Mouse (Mus musculus) neural tube, embryonic 15.5 days (tissue): Measurements from ENCODE around the gene Sctr. TPM values are rescaled to one million over a fixed set of nuclear protein-coding genes. Genes with fewer than 3 reads are reported as not detected.
A peak's percentile ranks its signal among the peaks of the same experiment; 100 is the strongest.

Experiments
- ATAC-seq: fragments of 200-750 bp; cut with Nextera tagmentation; 2 replicates; pipeline ENCODE4 v1.8.0; 2017; ENCODE audit warnings: mild to moderate bottlenecking, moderate TSS enrichment, moderate library complexity; ENCODE audit not compliant: low FRiP score
- H3K27ac ChIP-seq: fragments of 300-500 bp; sonication (generic); replicated peaks from 2 replicates; pipeline ENCODE4 v1.5.1; 2015; ENCODE audit warnings: mild to moderate bottlenecking, inconsistent platforms
- H3K27me3 ChIP-seq: fragments of 300-500 bp; sonication (generic); replicated peaks from 2 replicates; pipeline ENCODE4 v1.6.1; 2015; ENCODE audit warnings: inconsistent platforms
- H3K36me3 ChIP-seq: fragments of 300-500 bp; sonication (generic); 2 replicates; pipeline ENCODE4 v1.6.1; 2015; ENCODE audit warnings: inconsistent platforms
- H3K4me1 ChIP-seq: fragments of 300-500 bp; sonication (generic); 2 replicates; pipeline ENCODE4 v1.6.1; 2015; ENCODE audit warnings: inconsistent platforms
- H3K4me2 ChIP-seq: fragments of 300-500 bp; sonication (generic); 2 replicates; pipeline ENCODE4 v1.6.1; 2015; ENCODE audit warnings: inconsistent platforms, mild to moderate bottlenecking, moderate library complexity
- H3K4me3 ChIP-seq: fragments of 300-500 bp; sonication (generic); replicated peaks from 2 replicates; pipeline ENCODE4 v1.5.1; 2015; ENCODE audit warnings: mild to moderate bottlenecking, inconsistent platforms
- H3K9ac ChIP-seq: fragments of 300-500 bp; sonication (generic); replicated peaks from 2 replicates; pipeline ENCODE4 v1.6.1; 2015; ENCODE audit warnings: mild to moderate bottlenecking, inconsistent platforms
- H3K9me3 ChIP-seq: fragments of 300-500 bp; sonication (generic); replicated peaks from 2 replicates; pipeline ENCODE4 v1.6.1; 2016; ENCODE audit warnings: inconsistent platforms
- WGBS: fragments of 180-500 bp; shearing (Covaris S2); methylation state at CpG from one replicate; pipeline ENCODE4 v1.1.7; 2015; ENCODE audit warnings: mixed read lengths; 5-methylcytosine and 5-hydroxymethylcytosine counted together
- polyA plus RNA-seq: library from polyadenylated mRNA; unstranded; fragments of >200 nt; fragmentation: Nextera tagmentation; extraction: Ambion mirVana; gene quantifications from 2 replicates; pipeline ENCODE4 v1.2.1, GENCODE M21; 2015

The Sctr gene
- polyA plus RNA-seq = 0.84 and 0.89 TPM in 2 replicates

- peak within 1 kb of the TSS; percentile 36 for H3K4me3 ChIP-seq
- WGBS = under 1% methylated on average over 39 of the region's 39 CpGs
- peak within 1 kb of the TSS; percentile 68 for H3K4me2 ChIP-seq
- no peak within 1 kb of the TSS for H3K27ac ChIP-seq
- H3K4me1 ChIP-seq = peaks cover 18% of the 10 kb centered on the region
- H3K9ac ChIP-seq = peak within 1 kb of the TSS; percentile 44; the same call in 1 of the 2 replicates
- ATAC-seq = peak; percentile 72
- no peaks in the 10 kb centered on the region for H3K9me3 ChIP-seq
- H3K27me3 ChIP-seq = peaks cover 32% of the 10 kb centered on the region
- no peaks in the 10 kb centered on the region for H3K36me3 ChIP-seq
Measured at GRCm38 (mm10) chr1:120006844-120007790, at the start of gene Sctr. Gene Sctr, plus strand, starts transcription at chr1:120006894.

GRCm38 (mm10) chr1:119957716-119958222 lies 48.9 kb upstream of the Sctr start:
- WGBS = 71% methylated on average over 9 of the region's 9 CpGs
- no peaks in the 10 kb centered on the region for H3K4me1 ChIP-seq
- no peak overlapping the region for H3K4me2 ChIP-seq
- no peaks in the 10 kb centered on the region for H3K27me3 ChIP-seq
- no peak overlapping the region for H3K9ac ChIP-seq
- H3K9me3 ChIP-seq = no peaks in the 10 kb centered on the region
- H3K36me3 ChIP-seq = no peaks in the 10 kb centered on the region
- no peak overlapping the region for H3K27ac ChIP-seq
- no peak overlapping the region for H3K4me3 ChIP-seq
- no peak for ATAC-seq

DNA sequence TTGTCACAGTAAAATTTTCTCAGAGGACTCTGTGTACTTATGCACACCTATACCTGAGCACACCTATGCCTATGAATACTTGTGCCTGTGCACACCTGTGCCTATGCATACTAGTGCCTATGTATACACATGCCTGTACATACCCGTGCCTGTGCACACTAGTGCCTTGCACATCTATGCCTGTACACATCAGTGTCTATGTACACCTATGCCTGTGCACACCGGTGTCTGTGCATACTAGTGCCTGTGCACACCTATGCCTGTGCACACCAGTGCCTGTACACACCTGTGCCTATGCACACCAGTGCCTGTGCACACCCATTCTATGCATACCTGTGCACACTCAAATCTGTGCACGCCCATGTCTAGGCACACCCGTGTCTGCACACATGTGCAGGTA lies 47.2 kb upstream of the Sctr start:
- no peak for ATAC-seq
- Histone ChIP-seq H3K36me3 (no peaks in the 10 kb centered on the region), H3K4me2 (no peak overlapping the region), H3K27ac (no peak overlapping the region), H3K9me3 (no peaks in the 10 kb centered on the region), H3K27me3 (no peaks in the 10 kb centered on the region), H3K4me1 (no peaks in the 10 kb centered on the region), H3K4me3 (no peak overlapping the region), H3K9ac (no peak overlapping the region)
- 94% methylated on average over 4 of the region's 4 CpGs for WGBS

GRCm38 (mm10) chr1:119959920-119960319 lies 46.8 kb upstream of the Sctr start:
- no peaks in the 10 kb centered on the region for H3K36me3 ChIP-seq
- no peak overlapping the region for H3K4me3 ChIP-seq
- no peak overlapping the region for H3K9ac ChIP-seq
- no peak for ATAC-seq
- no peak overlapping the region for H3K4me2 ChIP-seq
- 68% methylated on average over 7 of the region's 7 CpGs for WGBS
- no peaks in the 10 kb centered on the region for H3K9me3 ChIP-seq
- H3K27me3 ChIP-seq = no peaks in the 10 kb centered on the region
- no peaks in the 10 kb centered on the region for H3K4me1 ChIP-seq
- no peak overlapping the region for H3K27ac ChIP-seq

- Histone ChIP-seq H3K4me2 (no peak overlapping the region), H3K36me3 (no peaks in the 10 kb centered on the region), H3K4me3 (no peak overlapping the region), H3K9me3 (no peaks in the 10 kb centered on the region), H3K27ac (no peak overlapping the region), H3K9ac (no peak overlapping the region), H3K27me3 (no peaks in the 10 kb centered on the region), H3K4me1 (no peaks in the 10 kb centered on the region)
- WGBS = 64% methylated on average over 12 of the region's 12 CpGs
- ATAC-seq = no peak
Measured at GRCm38 (mm10) chr1:119965804-119966514, 40.7 kb upstream of the Sctr start.

DNA sequence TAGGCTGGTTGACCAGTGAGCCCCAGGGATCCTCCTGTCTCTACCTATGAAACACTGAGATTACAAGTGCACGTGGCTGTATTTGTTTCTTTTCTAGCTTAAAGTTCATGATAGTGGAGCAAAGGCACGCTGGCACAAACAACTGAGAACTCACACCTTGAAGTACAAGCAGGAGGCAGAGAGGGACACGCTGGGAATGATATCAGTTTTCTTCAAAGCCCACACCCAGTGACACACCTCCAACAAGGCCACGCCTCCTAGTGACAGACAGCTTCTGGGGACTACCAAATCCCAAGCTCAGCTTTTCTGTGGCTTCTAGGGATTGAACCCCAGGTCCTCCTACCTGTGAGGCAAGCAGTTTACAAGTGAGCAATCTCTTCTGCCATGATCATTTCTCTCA lies 33.6 kb upstream of the Sctr start:
- Histone ChIP-seq H3K27ac (no peak overlapping the region), H3K4me3 (no peak overlapping the region), H3K9ac (no peak overlapping the region), H3K36me3 (no peaks in the 10 kb centered on the region), H3K4me1 (no peaks in the 10 kb centered on the region), H3K9me3 (no peaks in the 10 kb centered on the region), H3K4me2 (no peak overlapping the region), H3K27me3 (no peaks in the 10 kb centered on the region)
- WGBS = 43% methylated on average over 4 of the region's 4 CpGs
- no peak for ATAC-seq

DNA sequence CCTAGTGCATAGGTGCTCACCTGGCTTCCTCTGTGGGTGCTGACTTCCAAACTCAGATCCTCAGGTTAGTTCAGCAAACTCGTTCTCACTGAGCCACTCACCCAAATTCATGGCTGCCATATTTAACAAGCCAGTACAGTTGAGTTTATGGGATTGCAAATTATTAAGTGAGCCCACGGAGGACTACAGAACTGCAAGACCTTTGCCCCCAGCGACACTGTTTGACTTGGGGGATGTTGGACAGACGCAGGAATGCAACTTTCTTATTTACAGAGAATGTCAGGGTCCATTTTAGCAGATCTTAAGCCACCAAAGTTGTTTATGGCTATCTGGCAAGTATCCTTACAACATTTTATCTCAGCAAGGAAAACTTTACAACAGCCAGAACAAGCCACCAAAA lies 31.6 kb upstream of the Sctr start:
- no peaks in the 10 kb centered on the region for H3K4me1 ChIP-seq
- no peaks in the 10 kb centered on the region for H3K36me3 ChIP-seq
- ATAC-seq = no peak
- WGBS = 82% methylated on average over 4 of the region's 4 CpGs
- no peaks in the 10 kb centered on the region for H3K9me3 ChIP-seq
- H3K27ac ChIP-seq = no peak overlapping the region
- no peak overlapping the region for H3K4me2 ChIP-seq
- H3K4me3 ChIP-seq = no peak overlapping the region
- no peaks in the 10 kb centered on the region for H3K27me3 ChIP-seq
- H3K9ac ChIP-seq = no peak overlapping the region

- H3K4me1 ChIP-seq = no peaks in the 10 kb centered on the region
- H3K36me3 ChIP-seq = no peaks in the 10 kb centered on the region
- H3K27ac ChIP-seq = no peak overlapping the region
- H3K4me2 ChIP-seq = no peak overlapping the region
- H3K27me3 ChIP-seq = no peaks in the 10 kb centered on the region
- no peak for ATAC-seq
- no peaks in the 10 kb centered on the region for H3K9me3 ChIP-seq
- H3K9ac ChIP-seq = no peak overlapping the region
- H3K4me3 ChIP-seq = no peak overlapping the region
- 84% methylated on average over 5 of the region's 5 CpGs for WGBS
Measured at GRCm38 (mm10) chr1:119986555-119986954, 20.1 kb upstream of the Sctr start.

- Histone ChIP-seq H3K27ac (no peak within 1 kb of the TSS), H3K4me3 (peak within 1 kb of the TSS; percentile 44), H3K9me3 (no peaks in the 10 kb centered on the region), H3K4me2 (peak within 1 kb of the TSS; percentile 79), H3K27me3 (no peaks in the 10 kb centered on the region), H3K36me3 (no peaks in the 10 kb centered on the region), H3K9ac (no peak within 1 kb of the TSS), H3K4me1 (peaks cover 8% of the 10 kb centered on the region)
- 6% methylated on average over 30 of the region's 30 CpGs for WGBS
- peak; percentile 83 for ATAC-seq
Measured at GRCm38 (mm10) chr1:119996798-119997581, 9.7 kb upstream of the Sctr start, which contains the start of gene Cfap221. Gene Cfap221, minus strand, starts transcription at chr1:119997234.

GRCm38 (mm10) chr1:119997644-119998043 lies 9.1 kb upstream of the Sctr start:
- Histone ChIP-seq H3K27me3 (no peaks in the 10 kb centered on the region), H3K4me1 (peaks cover 8% of the 10 kb centered on the region), H3K9ac (no peak overlapping the region), H3K36me3 (no peaks in the 10 kb centered on the region), H3K4me2 (peak overlapping the region; percentile 79), H3K27ac (no peak overlapping the region), H3K4me3 (peak overlapping the region; percentile 44), H3K9me3 (no peaks in the 10 kb centered on the region)
- ATAC-seq = no peak
- WGBS = 35% methylated on average over 5 of the region's 5 CpGs
